Mouse (Mus musculus): ENCODE measurements around the gene Prc1. TPM values are rescaled to one million over a fixed set of nuclear protein-coding genes. Genes with fewer than 3 reads are reported as not detected.

Prc1 gene
- total RNA-seq, 1 experiment = 91.0 TPM

DNA sequence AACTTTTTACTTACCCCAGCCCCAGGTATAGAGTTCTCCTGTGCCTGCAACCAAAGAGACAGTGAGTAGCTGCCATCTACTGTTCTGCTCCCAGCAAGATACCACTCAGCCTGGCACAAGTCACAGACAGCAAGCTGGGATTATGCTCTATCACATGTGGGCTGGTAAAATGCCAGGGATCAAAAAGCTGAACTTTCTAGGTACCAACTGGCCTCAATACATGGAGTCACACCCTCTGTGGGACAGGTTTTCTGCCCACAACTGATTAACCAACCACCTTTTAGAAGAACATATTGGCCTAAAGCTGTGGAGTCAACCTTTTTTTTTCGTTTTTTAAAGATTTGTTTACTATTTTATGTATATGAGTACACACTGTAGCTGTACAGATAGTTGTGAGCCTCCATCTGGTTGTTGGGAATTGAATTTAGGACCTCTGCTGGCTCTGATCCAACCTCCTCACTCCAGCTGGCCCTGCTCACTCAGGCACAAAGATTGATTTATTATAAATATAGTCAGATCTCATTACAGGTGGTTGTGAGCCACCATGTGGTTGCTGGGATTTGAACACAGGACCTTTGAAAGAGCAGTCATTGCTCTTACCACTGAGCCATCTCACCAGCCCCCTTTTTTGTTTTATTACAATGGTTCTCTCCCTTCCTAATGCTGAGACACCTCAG is 23.3 kb downstream of the Prc1 start:
- H3K4me3 ChIP-seq (ENCODE audit: insufficient read depth in 1 of 2, low read depth in 1 of 2, low read length in 2 of 2, poor library complexity in 1 of 2, severe bottlenecking in 1 of 2) = no peak overlapping the region
- TF ChIP-seq ZNF384 (IDR thresholded peaks at IDR 0.05; ENCODE audit: low read depth, low read length) (no peak), ZC3H11A (IDR thresholded peaks at IDR 0.05; ENCODE audit: borderline replicate concordance, low read depth, low read length) (no peak), MAFK (IDR thresholded peaks at IDR 0.05; ENCODE audit: insufficient read depth, low read depth, low read length) (no peak), HCFC1 (IDR thresholded peaks at IDR 0.05; ENCODE audit: borderline replicate concordance, insufficient read depth, low read length) (no peak), CHD2 (IDR thresholded peaks at IDR 0.05; ENCODE audit: low read depth, low read length) (no peak)
- no peak overlapping the region for H3K27ac ChIP-seq (ENCODE audit: insufficient read depth, low read depth, low read length, poor library complexity, severe bottlenecking)
- no peak overlapping the region for H3K9ac ChIP-seq (ENCODE audit: insufficient read depth, low read depth, low read length, poor library complexity, severe bottlenecking)
- H3K36me3 ChIP-seq (ENCODE audit: control insufficient read depth, insufficient read depth, low read length, poor library complexity, severe bottlenecking) = peaks cover 41% of the 10 kb centered on the region
- DNase-seq (ENCODE audit: low read depth, low spot score) = no peak
- H3K9me3 ChIP-seq (ENCODE audit: control insufficient read depth, insufficient read depth, low read depth, low read length) = no peaks in the 10 kb centered on the region
- H3K4me1 ChIP-seq (ENCODE audit: control insufficient read depth in 2 of 2, insufficient read depth in 2 of 2, low read length in 2 of 2, poor library complexity in 1 of 2) = peaks cover 0 to 3% of the 10 kb centered on the region in 2 experiments; a peak in 1 of 4 replicates
- in situ Hi-C loops (cut with MboI; ENCODE audit: low sequenced_read_pairs in 2 of 2, unreplicated experiment in 2 of 2) = loop anchor here in 1 of 2 experiments (25.0 kb wide), 1 partner anchor 630 kb away; no protein-coding TSS in a partner anchor

DNA sequence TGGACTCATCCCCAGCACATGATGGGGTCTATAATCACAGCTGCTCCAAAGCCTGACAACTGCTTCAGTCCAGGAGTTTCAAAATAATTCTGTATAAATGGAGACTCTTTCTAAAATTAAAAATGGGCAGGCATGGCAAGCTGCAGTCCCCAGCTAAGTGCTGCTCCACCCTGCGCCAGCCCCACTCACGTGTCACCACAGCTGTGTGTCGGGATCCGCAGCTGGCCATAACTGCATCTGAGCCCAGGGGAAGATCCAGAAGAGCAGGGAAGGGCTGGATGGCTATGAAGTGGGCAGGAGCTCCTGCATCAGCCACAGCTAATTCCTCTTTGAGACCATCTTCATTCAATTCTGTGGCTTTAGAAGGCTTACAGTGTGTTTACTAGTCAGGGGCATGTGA is 24.4 kb downstream of the Prc1 start:
- TF ChIP-seq HCFC1 (IDR thresholded peaks at IDR 0.05; ENCODE audit: borderline replicate concordance, insufficient read depth, low read length) = no peak
- no peak for TF ChIP-seq MAFK (IDR thresholded peaks at IDR 0.05; ENCODE audit: insufficient read depth, low read depth, low read length)
- no peak for TF ChIP-seq CHD2 (IDR thresholded peaks at IDR 0.05; ENCODE audit: low read depth, low read length)
- no peak for TF ChIP-seq ZC3H11A (IDR thresholded peaks at IDR 0.05; ENCODE audit: borderline replicate concordance, low read depth, low read length)
- TF ChIP-seq ZNF384 (IDR thresholded peaks at IDR 0.05; ENCODE audit: low read depth, low read length) = no peak
- no peak overlapping the region for H3K27ac ChIP-seq (ENCODE audit: insufficient read depth, low read depth, low read length, poor library complexity, severe bottlenecking)
- peaks cover 0 to 3% of the 10 kb centered on the region in 2 experiments; a peak in 1 of 4 replicates for H3K4me1 ChIP-seq (ENCODE audit: control insufficient read depth in 2 of 2, insufficient read depth in 2 of 2, low read length in 2 of 2, poor library complexity in 1 of 2)
- no peaks in the 10 kb centered on the region for H3K9me3 ChIP-seq (ENCODE audit: control insufficient read depth, insufficient read depth, low read depth, low read length)
- peaks cover 31% of the 10 kb centered on the region for H3K36me3 ChIP-seq (ENCODE audit: control insufficient read depth, insufficient read depth, low read length, poor library complexity, severe bottlenecking)
- no peak overlapping the region for H3K4me3 ChIP-seq (ENCODE audit: insufficient read depth in 1 of 2, low read depth in 1 of 2, low read length in 2 of 2, poor library complexity in 1 of 2, severe bottlenecking in 1 of 2)
- DNase-seq (ENCODE audit: low read depth, low spot score) = no peak
- H3K9ac ChIP-seq (ENCODE audit: insufficient read depth, low read depth, low read length, poor library complexity, severe bottlenecking) = no peak overlapping the region
- in situ Hi-C loops (cut with MboI; ENCODE audit: low sequenced_read_pairs in 2 of 2, unreplicated experiment in 2 of 2) = loop anchor here in 1 of 2 experiments (25.0 kb wide), 1 partner anchor 631 kb away; no protein-coding TSS in a partner anchor

DNA sequence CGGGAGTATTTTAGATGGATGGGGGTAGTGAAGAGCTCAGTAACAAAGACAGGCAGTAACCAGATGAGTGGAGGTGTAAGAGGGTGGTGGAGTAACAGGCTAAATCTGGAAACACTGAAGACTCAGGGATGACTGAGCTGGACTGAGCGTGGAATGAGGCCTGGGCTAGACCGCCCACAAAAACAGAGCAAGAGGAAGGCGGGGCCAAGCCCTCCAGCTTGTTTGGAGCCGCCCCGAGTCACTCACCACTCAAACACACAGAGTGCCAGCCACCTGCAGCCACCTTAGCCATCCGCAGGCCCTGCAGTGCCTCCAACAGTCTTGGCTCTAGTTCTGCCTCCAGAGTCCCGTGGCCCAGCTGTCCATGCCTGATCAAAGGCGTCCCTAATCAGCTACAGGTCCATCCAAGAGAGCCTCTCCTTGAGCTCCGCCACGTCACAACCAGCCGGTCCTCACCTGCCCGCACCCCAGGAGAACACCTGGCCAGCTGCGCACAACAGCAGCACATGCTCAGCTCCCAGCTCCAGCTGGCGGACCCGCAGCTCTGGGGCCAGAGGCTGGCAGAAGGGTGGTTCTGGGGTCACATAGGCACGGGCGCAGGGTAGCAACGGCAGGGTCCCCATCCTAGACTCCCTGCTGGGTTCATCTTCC is 25.7 kb downstream of the Prc1 start:
- H3K9ac ChIP-seq (ENCODE audit: insufficient read depth, low read depth, low read length, poor library complexity, severe bottlenecking) = 0 out of 2 replicates have a peak overlapping the region, but pooled peaks have one; percentile 19
- H3K4me3 ChIP-seq (ENCODE audit: insufficient read depth in 1 of 2, low read depth in 1 of 2, low read length in 2 of 2, poor library complexity in 1 of 2, severe bottlenecking in 1 of 2) = peak overlapping the region; percentile 31 to 52; a peak in 3 of 4 replicates

GRCm38 (mm10) chr7:80323336-80323735 is 29.1 kb downstream of the Prc1 start:
- H3K27ac ChIP-seq (ENCODE audit: insufficient read depth, low read depth, low read length, poor library complexity, severe bottlenecking) = no peak overlapping the region
- TF ChIP-seq ZNF384 (IDR thresholded peaks at IDR 0.05; ENCODE audit: low read depth, low read length) = no peak
- no peak for TF ChIP-seq MAFK (IDR thresholded peaks at IDR 0.05; ENCODE audit: insufficient read depth, low read depth, low read length)
- TF ChIP-seq CHD2 (IDR thresholded peaks at IDR 0.05; ENCODE audit: low read depth, low read length) = no peak
- TF ChIP-seq HCFC1 (IDR thresholded peaks at IDR 0.05; ENCODE audit: borderline replicate concordance, insufficient read depth, low read length) = no peak
- TF ChIP-seq ZC3H11A (IDR thresholded peaks at IDR 0.05; ENCODE audit: borderline replicate concordance, low read depth, low read length) = no peak

More for the DNA sequence above, 25.7 kb downstream of the Prc1 start:
- in situ Hi-C loops (cut with MboI; ENCODE audit: low sequenced_read_pairs in 2 of 2, unreplicated experiment in 2 of 2) = loop anchor here in 1 of 2 experiments (25.0 kb wide), 1 partner anchor 633 kb away; no protein-coding TSS in a partner anchor
- H3K9me3 ChIP-seq (ENCODE audit: control insufficient read depth, insufficient read depth, low read depth, low read length) = no peaks in the 10 kb centered on the region
- H3K4me1 ChIP-seq (ENCODE audit: control insufficient read depth in 2 of 2, insufficient read depth in 2 of 2, low read length in 2 of 2, poor library complexity in 1 of 2) = peaks cover 2 to 3% of the 10 kb centered on the region in 2 experiments; a peak in 2 of 4 replicates
- peaks cover 19% of the 10 kb centered on the region for H3K36me3 ChIP-seq (ENCODE audit: control insufficient read depth, insufficient read depth, low read length, poor library complexity, severe bottlenecking)
- no peak for DNase-seq (ENCODE audit: low read depth, low spot score)
- H3K27ac ChIP-seq (ENCODE audit: insufficient read depth, low read depth, low read length, poor library complexity, severe bottlenecking) = no peak overlapping the region
- TF ChIP-seq MAFK (IDR thresholded peaks at IDR 0.05; ENCODE audit: insufficient read depth, low read depth, low read length) (no peak), ZNF384 (IDR thresholded peaks at IDR 0.05; ENCODE audit: low read depth, low read length) (no peak), CHD2 (IDR thresholded peaks at IDR 0.05; ENCODE audit: low read depth, low read length) (no peak)

More at GRCm38 (mm10) chr7:80323336-80323735, 29.1 kb downstream of the Prc1 start:
- peak overlapping the region; percentile 66 to 97 for H3K4me3 ChIP-seq (ENCODE audit: insufficient read depth in 1 of 2, low read depth in 1 of 2, low read length in 2 of 2, poor library complexity in 1 of 2, severe bottlenecking in 1 of 2)
- in situ Hi-C loops (cut with MboI; ENCODE audit: low sequenced_read_pairs in 2 of 2, unreplicated experiment in 2 of 2) = loop anchor here in 1 of 2 experiments (25.0 kb wide), 1 partner anchor 636 kb away; no protein-coding TSS in a partner anchor
- peaks cover 2 to 9% of the 10 kb centered on the region in 2 experiments; a peak in 2 of 4 replicates for H3K4me1 ChIP-seq (ENCODE audit: control insufficient read depth in 2 of 2, insufficient read depth in 2 of 2, low read length in 2 of 2, poor library complexity in 1 of 2)
- DNase-seq (ENCODE audit: low read depth, low spot score) = no peak
- peaks cover 14% of the 10 kb centered on the region for H3K36me3 ChIP-seq (ENCODE audit: control insufficient read depth, insufficient read depth, low read length, poor library complexity, severe bottlenecking)
- H3K9me3 ChIP-seq (ENCODE audit: control insufficient read depth, insufficient read depth, low read depth, low read length) = no peaks in the 10 kb centered on the region
- H3K9ac ChIP-seq (ENCODE audit: insufficient read depth, low read depth, low read length, poor library complexity, severe bottlenecking) = peak overlapping the region; percentile 98; the same call in 1 of the 2 replicates
